Mouse (Mus musculus) midbrain, embryonic 11.5 days (tissue): Measurements from ENCODE around the gene Tmem30b. TPM values are rescaled to one million over a fixed set of nuclear protein-coding genes. Genes with fewer than 3 reads are reported as not detected.
"Not testable (repeated sequence)": the region's sequence is repeated elsewhere in the genome, so short reads cannot be mapped to it uniquely, and the experiment has no call there.

Experiments
- ATAC-seq: fragments of 200-750 bp; cut with Nextera tagmentation; 2 replicates; pipeline ENCODE4 v1.8.0; 2017; ENCODE audit warnings: moderate TSS enrichment, moderate library complexity; ENCODE audit not compliant: low FRiP score
- DNase-seq: peaks from one replicate; pipeline ENCODE4 v3.0.0; 2015; ENCODE audit warnings: low spot score; ENCODE audit errors: missing footprints
- H3K27ac ChIP-seq: fragments of 300-500 bp; sonication (generic); 2 replicates; pipeline ENCODE4 v1.5.1; 2014; ENCODE audit warnings: low read depth, low read length
- H3K27me3 ChIP-seq: fragments of 300-500 bp; sonication (generic); 2 replicates; pipeline ENCODE4 v1.6.1; 2014; ENCODE audit warnings: mild to moderate bottlenecking, low read length, moderate library complexity, mixed read lengths; ENCODE audit not compliant: control insufficient read depth, insufficient read depth
- H3K36me3 ChIP-seq: fragments of 300-500 bp; sonication (generic); 2 replicates; pipeline ENCODE4 v1.6.1; 2014; ENCODE audit warnings: mild to moderate bottlenecking, low read length, moderate library complexity, mixed read lengths; ENCODE audit not compliant: control insufficient read depth, insufficient read depth
- H3K4me1 ChIP-seq: fragments of 300-500 bp; sonication (generic); 2 replicates; pipeline ENCODE4 v1.6.1; 2014; ENCODE audit warnings: low read length; ENCODE audit not compliant: control insufficient read depth, insufficient read depth
- H3K4me2 ChIP-seq: fragments of 300-500 bp; sonication (generic); 2 replicates; pipeline ENCODE4 v1.6.1; 2014; ENCODE audit warnings: mild to moderate bottlenecking, moderate library complexity
- H3K4me3 ChIP-seq: fragments of 300-500 bp; sonication (generic); 2 replicates; pipeline ENCODE4 v1.5.1; 2014; ENCODE audit warnings: low read depth, low read length
- H3K9ac ChIP-seq: fragments of 300-500 bp; sonication (generic); 2 replicates; pipeline ENCODE4 v1.6.1; 2014; ENCODE audit warnings: low read length
- H3K9me3 ChIP-seq: fragments of 300-500 bp; sonication (generic); 2 replicates; pipeline ENCODE4 v1.6.1; 2016; ENCODE audit warnings: low read length; ENCODE audit not compliant: control insufficient read depth
- WGBS: fragments of 180-500 bp; shearing (Covaris S2); extraction: QIAGEN DNeasy Blood & Tissue Kit; methylation state at CpG from one replicate; pipeline ENCODE4 v1.1.7; 2014; 5-methylcytosine and 5-hydroxymethylcytosine counted together
- polyA plus RNA-seq: library from polyadenylated mRNA; unstranded; fragments of >200 nt; fragmentation: Nextera tagmentation; extraction: Ambion mirVana; gene quantifications from 2 replicates; pipeline ENCODE4 v1.2.1, GENCODE M21; 2014

The Tmem30b gene
- polyA plus RNA-seq, 1 experiment from 2014 or later = 0.92 TPM

GRCm38 (mm10) chr12:73529131-73529530 lies 17.1 kb downstream of the Tmem30b start:
- H3K36me3 ChIP-seq = no peaks in the 10 kb centered on the region
- no peaks in the 10 kb centered on the region for H3K27me3 ChIP-seq
- no peaks in the 10 kb centered on the region for H3K9me3 ChIP-seq
- 43% methylated on average over 9 of the region's 9 CpGs for WGBS
- ATAC-seq = no peak
- H3K4me2 ChIP-seq = no peak overlapping the region
- no peak overlapping the region for H3K4me3 ChIP-seq
- H3K27ac ChIP-seq = no peak overlapping the region
- H3K9ac ChIP-seq = no peak overlapping the region
- peaks cover 2% of the 10 kb centered on the region; the same call in 1 of the 2 replicates for H3K4me1 ChIP-seq
- DNase-seq = no peak

GRCm38 (mm10) chr12:73528142-73528541 lies 18.1 kb downstream of the Tmem30b start:
- H3K27me3 ChIP-seq, H3K9ac ChIP-seq, H3K27ac ChIP-seq, H3K36me3 ChIP-seq, H3K4me2 ChIP-seq, H3K4me3 ChIP-seq, H3K9me3 ChIP-seq, ATAC-seq, DNase-seq, H3K4me1 ChIP-seq: not testable (repeated sequence)
- 94% methylated on average over 1 of the region's 1 CpGs for WGBS

GRCm38 (mm10) chr12:73525254-73525885 lies 20.8 kb downstream of the Tmem30b start:
- Histone ChIP-seq H3K27me3 (no peaks in the 10 kb centered on the region), H3K4me1 (peaks cover 2% of the 10 kb centered on the region; the same call in 1 of the 2 replicates), H3K9ac (no peak overlapping the region), H3K4me3 (no peak overlapping the region), H3K9me3 (no peaks in the 10 kb centered on the region), H3K36me3 (no peaks in the 10 kb centered on the region), H3K27ac (no peak overlapping the region), H3K4me2 (no peak overlapping the region)
- no peak for ATAC-seq
- no peak for DNase-seq
- 64% methylated on average over 8 of the region's 8 CpGs for WGBS

GRCm38 (mm10) chr12:73523066-73523465 lies 23.1 kb downstream of the Tmem30b start:
- Histone ChIP-seq H3K27me3 (no peaks in the 10 kb centered on the region), H3K4me3 (no peak overlapping the region), H3K9me3 (no peaks in the 10 kb centered on the region), H3K36me3 (no peaks in the 10 kb centered on the region), H3K4me2 (no peak overlapping the region), H3K9ac (no peak overlapping the region), H3K4me1 (no peaks in the 10 kb centered on the region), H3K27ac (no peak overlapping the region)
- ATAC-seq (no peak), DNase-seq (no peak)
- 90% methylated on average over 12 of the region's 12 CpGs for WGBS

GRCm38 (mm10) chr12:73521944-73522343 lies 24.2 kb downstream of the Tmem30b start:
- H3K9me3 ChIP-seq = no peaks in the 10 kb centered on the region
- no peak overlapping the region for H3K27ac ChIP-seq
- H3K4me3 ChIP-seq = no peak overlapping the region
- H3K36me3 ChIP-seq = no peaks in the 10 kb centered on the region
- H3K4me2 ChIP-seq = no peak overlapping the region
- 58% methylated on average over 3 of the region's 3 CpGs for WGBS
- H3K27me3 ChIP-seq = no peaks in the 10 kb centered on the region
- no peaks in the 10 kb centered on the region for H3K4me1 ChIP-seq
- DNase-seq (no peak), ATAC-seq (no peak)
- H3K9ac ChIP-seq = no peak overlapping the region

- H3K9ac ChIP-seq = no peak overlapping the region
- no peak for DNase-seq
- H3K4me1 ChIP-seq = no peaks in the 10 kb centered on the region
- no peaks in the 10 kb centered on the region for H3K36me3 ChIP-seq
- H3K9me3 ChIP-seq = no peaks in the 10 kb centered on the region
- WGBS = 44% methylated on average over 15 of the region's 15 CpGs
- no peak overlapping the region for H3K4me2 ChIP-seq
- no peak overlapping the region for H3K27ac ChIP-seq
- H3K27me3 ChIP-seq = no peaks in the 10 kb centered on the region
- H3K4me3 ChIP-seq = no peak overlapping the region
- no peak for ATAC-seq
These were observed 24.9 kb downstream of the Tmem30b start for GRCm38 (mm10) chr12:73521238-73521841.

GRCm38 (mm10) chr12:73517768-73518167 lies 28.4 kb downstream of the Tmem30b start:
- ATAC-seq = no peak
- no peak overlapping the region for H3K4me2 ChIP-seq
- H3K4me3 ChIP-seq = no peak overlapping the region
- WGBS = 71% methylated on average over 12 of the region's 12 CpGs
- H3K9me3 ChIP-seq = no peaks in the 10 kb centered on the region
- H3K4me1 ChIP-seq = no peaks in the 10 kb centered on the region
- H3K27me3 ChIP-seq = no peaks in the 10 kb centered on the region
- DNase-seq = peak; percentile 80
- H3K27ac ChIP-seq = no peak overlapping the region
- no peaks in the 10 kb centered on the region for H3K36me3 ChIP-seq
- no peak overlapping the region for H3K9ac ChIP-seq

- DNase-seq (peak; percentile 98), ATAC-seq (peak; percentile 70)
- 43% methylated on average over 15 of the region's 15 CpGs for WGBS
- no peak overlapping the region for H3K9ac ChIP-seq
- no peaks in the 10 kb centered on the region for H3K4me1 ChIP-seq
- H3K27me3 ChIP-seq = no peaks in the 10 kb centered on the region
- no peaks in the 10 kb centered on the region for H3K9me3 ChIP-seq
- H3K36me3 ChIP-seq = no peaks in the 10 kb centered on the region
- H3K4me2 ChIP-seq = no peak overlapping the region
- no peak overlapping the region for H3K4me3 ChIP-seq
- no peak overlapping the region for H3K27ac ChIP-seq
These were observed 29.0 kb downstream of the Tmem30b start for GRCm38 (mm10) chr12:73517022-73517709.

GRCm38 (mm10) chr12:73516516-73516915 lies 29.7 kb downstream of the Tmem30b start:
- peak; percentile 81 for DNase-seq
- Histone ChIP-seq H3K9ac (no peak overlapping the region), H3K27ac (no peak overlapping the region), H3K27me3 (no peaks in the 10 kb centered on the region), H3K36me3 (no peaks in the 10 kb centered on the region), H3K4me1 (no peaks in the 10 kb centered on the region), H3K9me3 (no peaks in the 10 kb centered on the region), H3K4me3 (no peak overlapping the region), H3K4me2 (no peak overlapping the region)
- no peak for ATAC-seq
- WGBS = 88% methylated on average over 8 of the region's 8 CpGs
